8 mouse cellular contexts compared by ENCODE assay signal in genomic region chr8:94492021-94492681, GRCm38 (mm10). TPM values are rescaled to one million over a fixed set of nuclear protein-coding genes. Genes with fewer than 3 reads are reported as not detected.
DNase-seq lines count a peak whose midpoint lies in the region; ATAC-seq and TF ChIP-seq lines count a peak whose summit lies in the region.

No protein-coding gene starts in this region.

- no peak overlapping the region for H3K27ac ChIP-seq in MEL (ENCODE audit: control insufficient read depth, low read depth, low read length)
- H3K27ac ChIP-seq in forebrain, embryonic 16.5 days (ENCODE audit: low read length) = no peak overlapping the region
- H3K27ac ChIP-seq in neural tube, embryonic 15.5 days (replicated peaks) = no peak overlapping the region; the same call in 1 of the 2 replicates

- H3K4me1 ChIP-seq in MEL (ENCODE audit: control insufficient read depth in 1 of 2, insufficient read depth in 2 of 2, low read length in 2 of 2) = peaks cover 2 to 19% of the 10 kb centered on the region in 2 experiments
- H3K4me1 ChIP-seq in forebrain, embryonic 16.5 days (replicated peaks; ENCODE audit: control insufficient read depth, insufficient read depth, low read length) = peaks cover 9% of the 10 kb centered on the region
- H3K4me1 ChIP-seq in neural tube, embryonic 15.5 days = peaks cover 11% of the 10 kb centered on the region

- intact Hi-C loops in heart, postnatal 36 days (cut with DNase I) = loop anchor here (1.0 to 5.0 kb wide), 4 partner anchors 60 to 211 kb away; partner anchors contain the start of gene Nlrc5

- WGBS in forebrain, embryonic 16.5 days = 2% methylated on average over 15 of the region's 15 CpGs
- 5% methylated on average over 15 of the region's 15 CpGs for WGBS in neural tube, embryonic 15.5 days

- peaks cover 0 to under 1% of the 10 kb centered on the region in 2 experiments; a peak in 1 of 4 replicates for H3K27me3 ChIP-seq in MEL (ENCODE audit: control insufficient read depth in 1 of 2, insufficient read depth in 2 of 2, low read length in 2 of 2)
- H3K27me3 ChIP-seq in forebrain, embryonic 16.5 days (replicated peaks; ENCODE audit: control insufficient read depth, insufficient read depth, low read length) = no peaks in the 10 kb centered on the region
- H3K27me3 ChIP-seq in neural tube, embryonic 15.5 days (replicated peaks) = no peaks in the 10 kb centered on the region

- H3K36me3 ChIP-seq in MEL (ENCODE audit: control insufficient read depth in 1 of 2, insufficient read depth in 2 of 2, low read length in 2 of 2) = no peaks in the 10 kb centered on the region
- no peaks in the 10 kb centered on the region for H3K36me3 ChIP-seq in forebrain, embryonic 16.5 days (ENCODE audit: control insufficient read depth, insufficient read depth)
- no peaks in the 10 kb centered on the region for H3K36me3 ChIP-seq in neural tube, embryonic 15.5 days

- peak; percentile 93 for ATAC-seq in forebrain, embryonic 16.5 days
- peak; percentile 93 for ATAC-seq in neural tube, embryonic 15.5 days (ENCODE audit: low FRiP score)

- no peaks in the 10 kb centered on the region for H3K79me2 ChIP-seq in MEL (ENCODE audit: control insufficient read depth, insufficient read depth, low read length, poor library complexity)

- DNase-seq in MEL (ENCODE audit: low read depth, low spot score) = peak; percentile 85
- DNase-seq in cerebellum, adult 18-20 months = peak; percentile 54 to 61
- peak; percentile 83 for DNase-seq in heart, postnatal 36 days
- DNase-seq in layer of hippocampus, adult 18-20 months (ENCODE audit: low spot score in 2 of 2) = peak; percentile 40 to 74
- peak; percentile 78 to 83 for DNase-seq in lung, adult 18-20 months
- peak; percentile 29 to 50 for DNase-seq in thymus, adult 18-20 months

- H3K4me3 ChIP-seq in MEL (ENCODE audit: control insufficient read depth in 1 of 2, insufficient read depth in 1 of 2, low read depth in 2 of 2, low read length in 2 of 2) = peak overlapping the region; percentile 47 to 65
- peak overlapping the region; percentile 38 for H3K4me3 ChIP-seq in forebrain, embryonic 16.5 days (replicated peaks; ENCODE audit: low read length)
- peak overlapping the region; percentile 32 for H3K4me3 ChIP-seq in neural tube, embryonic 15.5 days (replicated peaks)

- TF ChIP-seq POLR2A in MEL (IDR thresholded peaks at IDR 0.05; ENCODE audit: control insufficient read depth in 1 of 2, insufficient read depth in 1 of 2, low read depth in 1 of 2, low read length in 2 of 2, poor library complexity in 1 of 2) = no peak

- TF ChIP-seq EP300 in MEL (IDR thresholded peaks at IDR 0.05; ENCODE audit: low read depth in 1 of 2, low read length in 2 of 2) = no peak

- TF ChIP-seq CTCF in MEL (IDR thresholded peaks at IDR 0.05 in 2 of 3, conservative IDR thresholded peaks at IDR 0.05 in 1 of 3; ENCODE audit: control insufficient read depth in 1 of 3, insufficient read depth in 1 of 3, low read depth in 2 of 3, low read length in 3 of 3, poor library complexity in 1 of 3, severe bottlenecking in 1 of 3) = peak; percentile 58 to 83 (median 74)

- peak overlapping the region; percentile 29; the same call in 1 of the 2 replicates for H3K9ac ChIP-seq in MEL (ENCODE audit: control insufficient read depth, low read depth, low read length, poor library complexity, severe bottlenecking)
- peak overlapping the region; percentile 53 for H3K9ac ChIP-seq in forebrain, embryonic 16.5 days (replicated peaks; ENCODE audit: low read depth, low read length)
- peak overlapping the region; percentile 47 for H3K9ac ChIP-seq in neural tube, embryonic 15.5 days (replicated peaks)

- peak; percentile 83 for TF ChIP-seq RAD21 in MEL (IDR thresholded peaks at IDR 0.05; ENCODE audit: low read depth, low read length)

- peak overlapping the region; percentile 68 for H3K4me2 ChIP-seq in forebrain, embryonic 16.5 days (ENCODE audit: low read length)
- peak overlapping the region; percentile 71 for H3K4me2 ChIP-seq in neural tube, embryonic 15.5 days

- no peaks in the 10 kb centered on the region for H3K9me3 ChIP-seq in MEL (replicated peaks; ENCODE audit: insufficient read depth, low read length)
- no peaks in the 10 kb centered on the region for H3K9me3 ChIP-seq in forebrain, embryonic 16.5 days (ENCODE audit: control insufficient read depth, low read length)
- no peaks in the 10 kb centered on the region for H3K9me3 ChIP-seq in neural tube, embryonic 15.5 days (replicated peaks)

TF ChIP-seq in MEL, 35 proteins besides CTCF, POLR2A, EP300 and RAD21:
- TF ChIP-seq SIN3A (IDR thresholded peaks at IDR 0.05; ENCODE audit: low read length) (0 out of 2 replicates have a peak, but pooled peaks have one; percentile 42), ELF1 (IDR thresholded peaks at IDR 0.05; ENCODE audit: low read depth, low read length) (0 out of 2 replicates have a peak, but pooled peaks have one; percentile 21), ZC3H11A (IDR thresholded peaks at IDR 0.05; ENCODE audit: low read depth, low read length) (peak; percentile 74), MYB (IDR thresholded peaks at IDR 0.05; ENCODE audit: low read depth, low read length) (no peak), SMC3 (IDR thresholded peaks at IDR 0.05; ENCODE audit: low read depth, low read length) (peak; percentile 89)

RNA-seq across cellular contexts. Expression of gene Cpne2, which starts 40.6 kb away (rescaled TPM):
- total RNA-seq in MEL (2012; rRNA removed) = 15.7 and 19.1 TPM in 2 replicates
- polyA plus RNA-seq in MEL (2012; ENCODE audit: insufficient read depth in 1 of 2, insufficient read length in 2 of 2, low read depth in 1 of 2, low replicate concordance in 2 of 2, missing spikeins in 1 of 2) = 10 to 100 TPM in 1 of 2 experiments, not detected in 1; 29.7 TPM
- polyA plus RNA-seq in forebrain, embryonic 16.5 days (2015; fragmentation: Nextera tagmentation; extraction: Ambion mirVana) = 21.1 and 29.2 TPM in 2 replicates
- 1 to 10 TPM; 3.6 to 4.2 TPM for total RNA-seq in heart, postnatal 36 days (2021)
- 10 to 100 TPM; 41.9 to 48.2 TPM for total RNA-seq in layer of hippocampus, adult 18-20 months (2021)
- 25.6 and 29.9 TPM in 2 replicates for polyA plus RNA-seq in neural tube, embryonic 15.5 days (2015; fragmentation: Nextera tagmentation; extraction: Ambion mirVana)

RNA-seq across cellular contexts. Expression of gene Nlrc5, which starts 58.0 kb away (rescaled TPM):
- 0.03 TPM in 1 of 2 replicates, not detected in the other for total RNA-seq in MEL (2012; rRNA removed)
- polyA plus RNA-seq in MEL (2012; ENCODE audit: insufficient read depth in 1 of 2, insufficient read length in 2 of 2, low read depth in 1 of 2, low replicate concordance in 2 of 2, missing spikeins in 1 of 2) = under 1 TPM in 1 of 2 experiments, not detected in 1; 0.03 TPM
- 0.28 and 0.47 TPM in 2 replicates for polyA plus RNA-seq in forebrain, embryonic 16.5 days (2015; fragmentation: Nextera tagmentation; extraction: Ambion mirVana)
- 1 to 10 TPM; 1.2 to 2.0 TPM for total RNA-seq in heart, postnatal 36 days (2021)
- total RNA-seq in layer of hippocampus, adult 18-20 months (2021) = 1 to 10 TPM in 1 of 2 experiments, under 1 TPM in 1; 0.30 to 1.1 TPM
- 0.68 and 1.0 TPM in 2 replicates for polyA plus RNA-seq in neural tube, embryonic 15.5 days (2015; fragmentation: Nextera tagmentation; extraction: Ambion mirVana)
